Mouse (Mus musculus): ENCODE results near the gene Acad11. TPM values are rescaled to one million over a fixed set of nuclear protein-coding genes. Genes with fewer than 3 reads are reported as not detected.

The Acad11 gene
- 21.8 and 24.7 TPM in 2 replicates for polyA plus RNA-seq (2015; fragmentation: Nextera tagmentation; extraction: Ambion mirVana)

DNA sequence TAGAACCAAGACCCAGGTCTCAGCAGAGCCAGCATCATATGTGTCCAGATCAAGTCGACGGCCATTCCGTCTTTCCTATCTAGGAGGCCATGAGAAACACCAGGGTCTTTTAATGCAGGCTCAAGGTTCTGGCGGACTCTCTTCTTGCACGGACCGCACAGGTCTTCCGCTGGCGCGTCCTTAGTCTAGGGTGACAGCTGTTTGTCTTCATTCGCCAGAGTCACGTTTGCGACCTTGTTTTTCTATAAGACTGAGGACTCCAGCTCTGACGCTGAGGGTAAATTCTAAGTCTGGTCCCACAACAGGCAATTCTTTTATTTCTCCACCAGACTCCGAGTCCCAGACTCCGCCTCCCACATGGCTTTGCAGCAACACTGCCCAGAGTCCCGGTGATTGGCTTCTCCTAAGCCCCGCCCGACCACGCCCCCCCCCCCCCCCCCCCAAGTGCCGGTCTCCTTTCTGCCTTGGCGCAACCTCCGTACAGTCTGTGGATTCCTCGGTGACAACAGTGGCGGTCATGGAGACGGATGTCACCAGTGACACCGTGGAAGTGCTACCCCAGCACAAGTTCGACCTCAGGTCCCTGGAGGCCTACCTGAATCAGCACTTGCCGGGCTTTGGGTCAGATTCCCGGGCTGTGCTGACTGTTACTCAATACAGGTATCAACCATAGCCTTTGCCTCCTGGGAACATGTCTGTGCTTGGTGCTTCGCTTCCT lies at the start of gene Acad11:
Gene Acad11 (plus strand): TSS at position 134 of the 718 bp plus-strand sequence.
- peak within 1 kb of the TSS; percentile 100 for H3K4me3 ChIP-seq (replicated peaks)
- ATAC-seq: peak; percentile 97
- H3K9ac ChIP-seq: peak within 1 kb of the TSS; percentile 84
- H3K4me1 ChIP-seq (replicated peaks): peaks cover 6% of the 10 kb centered on the region
- under 1% methylated on average over 25 of the region's 30 CpGs for WGBS
- H3K9me3 ChIP-seq: no peaks in the 10 kb centered on the region
- H3K4me2 ChIP-seq (replicated peaks): peak within 1 kb of the TSS; percentile 93
- peaks cover 6% of the 10 kb centered on the region for H3K36me3 ChIP-seq
- 0 out of 2 replicates have a peak within 1 kb of the TSS, but pooled peaks have one; percentile 42 for H3K27ac ChIP-seq
- no peaks in the 10 kb centered on the region for H3K27me3 ChIP-seq (replicated peaks)

DNA sequence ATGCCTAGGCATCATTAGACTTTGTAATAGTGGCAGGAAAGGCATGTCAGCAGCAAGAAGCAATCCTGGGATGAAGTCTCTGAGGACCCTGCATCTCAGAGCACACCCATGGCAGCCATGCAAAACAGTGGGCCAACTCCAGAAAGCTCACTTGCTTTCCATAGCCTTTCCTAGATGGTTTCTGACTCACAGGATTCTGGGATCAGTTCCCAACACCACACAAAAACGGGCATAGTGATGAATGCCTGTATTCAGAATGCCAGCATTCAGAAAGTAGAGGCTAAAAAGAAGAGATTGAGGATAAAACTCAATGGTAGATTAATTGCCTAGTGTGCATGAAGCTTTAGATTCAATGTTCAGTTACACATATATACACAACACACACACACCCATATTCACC lies 48.7 kb upstream of the Acad11 start:
- peaks cover 4% of the 10 kb centered on the region; the same call in 1 of the 2 replicates for H3K36me3 ChIP-seq
- H3K27me3 ChIP-seq (replicated peaks): no peaks in the 10 kb centered on the region
- ATAC-seq: no peak
- no peaks in the 10 kb centered on the region for H3K4me1 ChIP-seq (replicated peaks)
- WGBS: 74% methylated on average over 1 of the region's 1 CpGs
- H3K27ac ChIP-seq: no peak overlapping the region
- no peak overlapping the region for H3K4me3 ChIP-seq (replicated peaks)
- no peak overlapping the region for H3K9ac ChIP-seq
- H3K4me2 ChIP-seq (replicated peaks): no peak overlapping the region
- H3K9me3 ChIP-seq: no peaks in the 10 kb centered on the region

GRCm38 (mm10) chr9:104021026-104021425 lies 42.2 kb upstream of the Acad11 start:
- Histone ChIP-seq H3K4me2 (replicated peaks) (no peak overlapping the region), H3K9ac (no peak overlapping the region), H3K36me3 (no peaks in the 10 kb centered on the region), H3K4me3 (replicated peaks) (no peak overlapping the region), H3K9me3 (no peaks in the 10 kb centered on the region), H3K27ac (no peak overlapping the region), H3K4me1 (replicated peaks) (no peaks in the 10 kb centered on the region), H3K27me3 (replicated peaks) (no peaks in the 10 kb centered on the region)
- WGBS: 93% methylated on average over 10 of the region's 10 CpGs
- no peak for ATAC-seq

- Histone ChIP-seq H3K36me3 (peaks cover 8% of the 10 kb centered on the region; the same call in 1 of the 2 replicates), H3K4me2 (replicated peaks) (no peak overlapping the region), H3K27me3 (replicated peaks) (no peaks in the 10 kb centered on the region), H3K27ac (no peak overlapping the region), H3K9ac (no peak overlapping the region), H3K4me3 (replicated peaks) (no peak overlapping the region), H3K4me1 (replicated peaks) (no peaks in the 10 kb centered on the region), H3K9me3 (no peaks in the 10 kb centered on the region)
- 97% methylated on average over 8 of the region's 8 CpGs for WGBS
- ATAC-seq: no peak
These were observed 36.0 kb upstream of the Acad11 start for GRCm38 (mm10) chr9:104027186-104027585.

GRCm38 (mm10) chr9:104029861-104030260 lies 33.3 kb upstream of the Acad11 start:
- 90% methylated on average over 11 of the region's 11 CpGs for WGBS
- Histone ChIP-seq H3K4me1 (replicated peaks) (no peaks in the 10 kb centered on the region), H3K4me2 (replicated peaks) (no peak overlapping the region), H3K27me3 (replicated peaks) (no peaks in the 10 kb centered on the region), H3K27ac (no peak overlapping the region), H3K4me3 (replicated peaks) (no peak overlapping the region), H3K36me3 (peaks cover 8% of the 10 kb centered on the region; the same call in 1 of the 2 replicates), H3K9ac (no peak overlapping the region), H3K9me3 (no peaks in the 10 kb centered on the region)
- ATAC-seq: no peak

DNA sequence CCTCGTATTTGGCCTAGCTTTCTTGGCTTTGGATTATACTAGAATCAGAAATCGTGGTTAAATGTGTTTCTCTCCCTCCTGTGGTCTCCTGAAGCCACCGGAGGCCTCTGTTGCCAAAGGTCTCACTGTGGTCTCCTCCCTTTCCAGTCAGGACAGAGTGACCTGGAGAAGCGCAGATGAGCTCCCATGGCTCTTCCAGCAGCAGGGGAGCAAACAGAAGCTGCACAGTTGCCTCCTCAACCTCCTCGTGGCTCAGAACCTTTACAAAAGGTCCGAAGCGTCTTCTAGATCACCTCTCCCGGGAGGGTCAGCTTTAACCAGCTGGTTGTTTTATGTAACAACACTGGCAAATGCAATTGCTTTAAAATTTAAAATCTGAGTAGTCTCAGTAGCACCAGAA lies 28.9 kb upstream of the Acad11 start:
- Histone ChIP-seq H3K36me3 (no peaks in the 10 kb centered on the region), H3K9ac (no peak overlapping the region), H3K9me3 (no peaks in the 10 kb centered on the region), H3K4me1 (replicated peaks) (no peaks in the 10 kb centered on the region), H3K27ac (no peak overlapping the region), H3K4me3 (replicated peaks) (no peak overlapping the region), H3K27me3 (replicated peaks) (no peaks in the 10 kb centered on the region), H3K4me2 (replicated peaks) (no peak overlapping the region)
- 84% methylated on average over 8 of the region's 8 CpGs for WGBS
- no peak for ATAC-seq

GRCm38 (mm10) chr9:104034718-104035117 lies 28.5 kb upstream of the Acad11 start:
- H3K27ac ChIP-seq: no peak overlapping the region
- no peaks in the 10 kb centered on the region for H3K4me1 ChIP-seq (replicated peaks)
- ATAC-seq: no peak
- H3K4me3 ChIP-seq (replicated peaks): no peak overlapping the region
- no peaks in the 10 kb centered on the region for H3K36me3 ChIP-seq
- H3K9ac ChIP-seq: no peak overlapping the region
- no peaks in the 10 kb centered on the region for H3K27me3 ChIP-seq (replicated peaks)
- H3K9me3 ChIP-seq: no peaks in the 10 kb centered on the region
- no peak overlapping the region for H3K4me2 ChIP-seq (replicated peaks)
- 74% methylated on average over 6 of the region's 6 CpGs for WGBS

- no peaks in the 10 kb centered on the region for H3K36me3 ChIP-seq
- H3K4me3 ChIP-seq (replicated peaks): no peak overlapping the region
- H3K4me2 ChIP-seq (replicated peaks): no peak overlapping the region
- H3K9me3 ChIP-seq: no peaks in the 10 kb centered on the region
- no peaks in the 10 kb centered on the region for H3K4me1 ChIP-seq (replicated peaks)
- WGBS: 51% methylated on average over 24 of the region's 24 CpGs
- H3K27me3 ChIP-seq (replicated peaks): no peaks in the 10 kb centered on the region
- H3K27ac ChIP-seq: no peak overlapping the region
- no peak overlapping the region for H3K9ac ChIP-seq
- ATAC-seq: peak; percentile 77
These were observed 27.7 kb upstream of the Acad11 start for GRCm38 (mm10) chr9:104035261-104036015.

DNA sequence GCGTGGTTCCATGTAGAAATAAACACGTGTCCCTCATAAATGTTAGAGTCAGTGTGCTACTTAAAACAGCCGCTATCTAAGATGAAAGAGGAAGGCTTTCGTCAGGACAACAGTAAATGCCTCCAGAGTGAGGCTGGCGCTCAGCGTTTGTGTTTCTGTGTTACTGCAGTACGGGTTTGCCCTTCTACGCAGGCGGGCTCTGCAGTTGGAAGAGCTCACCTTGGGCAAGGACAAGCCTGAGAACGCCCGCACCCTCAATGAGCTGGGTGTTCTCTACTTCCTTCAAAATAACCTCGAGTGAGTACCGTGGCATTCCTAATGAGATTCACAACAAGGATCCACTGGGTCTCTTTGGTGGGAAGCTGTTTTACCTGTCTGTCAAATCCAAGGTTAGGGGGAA lies 24.9 kb upstream of the Acad11 start:
- H3K36me3 ChIP-seq: no peaks in the 10 kb centered on the region
- no peaks in the 10 kb centered on the region for H3K4me1 ChIP-seq (replicated peaks)
- H3K9me3 ChIP-seq: no peaks in the 10 kb centered on the region
- no peak overlapping the region for H3K4me2 ChIP-seq (replicated peaks)
- no peak overlapping the region for H3K4me3 ChIP-seq (replicated peaks)
- H3K27me3 ChIP-seq (replicated peaks): no peaks in the 10 kb centered on the region
- no peak for ATAC-seq
- H3K27ac ChIP-seq: no peak overlapping the region
- H3K9ac ChIP-seq: no peak overlapping the region
- WGBS: 88% methylated on average over 13 of the region's 13 CpGs

- Histone ChIP-seq H3K9me3 (no peaks in the 10 kb centered on the region), H3K27me3 (replicated peaks) (no peaks in the 10 kb centered on the region), H3K4me3 (replicated peaks) (no peak overlapping the region), H3K4me1 (replicated peaks) (no peaks in the 10 kb centered on the region), H3K36me3 (no peaks in the 10 kb centered on the region), H3K4me2 (replicated peaks) (no peak overlapping the region), H3K27ac (no peak overlapping the region), H3K9ac (no peak overlapping the region)
- ATAC-seq: no peak
- 90% methylated on average over 21 of the region's 21 CpGs for WGBS
These were observed 24.0 kb upstream of the Acad11 start for GRCm38 (mm10) chr9:104039031-104039695.

- WGBS: 82% methylated on average over 4 of the region's 4 CpGs
- Histone ChIP-seq H3K27ac (no peak overlapping the region), H3K27me3 (replicated peaks) (no peaks in the 10 kb centered on the region), H3K4me2 (replicated peaks) (no peak overlapping the region), H3K9me3 (no peaks in the 10 kb centered on the region), H3K4me1 (replicated peaks) (no peaks in the 10 kb centered on the region), H3K9ac (no peak overlapping the region), H3K4me3 (replicated peaks) (no peak overlapping the region), H3K36me3 (no peaks in the 10 kb centered on the region)
- ATAC-seq: no peak
These were observed 23.4 kb upstream of the Acad11 start for GRCm38 (mm10) chr9:104039742-104040141.

- ATAC-seq: no peak
- Histone ChIP-seq H3K36me3 (no peaks in the 10 kb centered on the region), H3K27ac (no peak within 1 kb of the TSS), H3K4me2 (replicated peaks) (no peak within 1 kb of the TSS), H3K4me1 (replicated peaks) (no peaks in the 10 kb centered on the region), H3K9me3 (no peaks in the 10 kb centered on the region), H3K4me3 (replicated peaks) (no peak within 1 kb of the TSS), H3K27me3 (replicated peaks) (no peaks in the 10 kb centered on the region), H3K9ac (no peak within 1 kb of the TSS)
- 62% methylated on average over 2 of the region's 2 CpGs for WGBS
These were observed 22.8 kb upstream of the Acad11 start, which contains the start of gene Gm28305 for GRCm38 (mm10) chr9:104040362-104040761. Gene Gm28305, plus strand, starts transcription at chr9:104040662.

Measured in intestine, embryonic 15.5 days (tissue).